Mouse (Mus musculus) lung, adult 2 months (tissue): Measurements from ENCODE around the gene Tacc3.

ENCODE experiments used
- CTCF ChIP-seq: fragments of 200-500 bp; IDR thresholded peaks from 2 replicates; pipeline ENCODE4 v1.5.1; 2011; ENCODE audit warnings: mild to moderate bottlenecking, low read length, control low read depth; ENCODE audit not compliant: insufficient read depth
- POLR2A ChIP-seq: fragments of 200-500 bp; IDR thresholded peaks from 2 replicates; pipeline ENCODE4 v1.6.1; 2011; ENCODE audit warnings: low read depth, mild to moderate bottlenecking, control low read depth, low read length, borderline replicate concordance; ENCODE audit errors: extremely low read depth

DNA sequence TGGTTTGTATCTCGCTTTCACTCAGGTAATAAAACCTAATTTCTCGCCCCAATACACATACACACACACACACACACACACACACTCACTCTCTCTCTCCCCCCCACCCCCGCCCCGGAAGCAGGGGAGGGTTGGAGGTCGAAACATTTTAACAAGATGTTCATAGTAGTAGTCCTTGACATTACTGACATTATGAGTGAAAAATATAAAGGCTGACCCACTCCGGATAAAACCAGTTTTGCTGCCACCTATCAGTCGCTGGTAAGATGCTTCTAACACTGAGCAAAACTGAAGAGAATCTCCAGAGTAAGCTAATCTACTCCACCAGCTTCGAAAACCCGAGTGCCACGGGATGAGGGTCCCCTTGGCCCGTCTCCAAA is 6.4 kb upstream of the Tacc3 start:
- TF ChIP-seq CTCF (no peak), POLR2A (no peak)
